Mouse (Mus musculus) layer of hippocampus, adult 9-11 months (tissue): ENCODE data around the gene Vamp2.
"Not testable (repeated sequence)": the region's sequence is repeated elsewhere in the genome, so short reads cannot be mapped to it uniquely, and the experiment has no call there.

Source experiments
- DNase-seq: peaks from one replicate; pipeline ENCODE4 v3.0.0; 2022

Vamp2 gene

DNA sequence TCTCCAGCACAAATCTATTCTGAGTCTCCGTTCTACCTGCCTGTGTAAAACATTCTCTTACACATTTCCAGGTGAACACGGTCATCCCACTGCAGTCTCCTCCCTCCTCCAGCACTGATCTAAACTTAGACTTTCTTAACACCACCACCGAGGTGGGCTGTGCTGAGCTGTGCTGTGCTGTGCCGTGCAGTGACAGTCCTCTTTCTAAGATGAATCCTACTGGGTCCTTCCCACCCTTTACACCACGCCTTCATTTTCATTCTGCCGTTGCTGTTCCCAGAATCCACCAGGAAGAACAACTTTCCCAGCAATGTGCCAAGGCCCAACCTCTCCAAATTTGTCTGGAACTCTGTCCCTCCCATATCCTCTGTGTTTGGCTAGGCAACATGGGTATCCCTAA, 1.9 kb upstream of the Vamp2 start:
- no peak for DNase-seq

DNA sequence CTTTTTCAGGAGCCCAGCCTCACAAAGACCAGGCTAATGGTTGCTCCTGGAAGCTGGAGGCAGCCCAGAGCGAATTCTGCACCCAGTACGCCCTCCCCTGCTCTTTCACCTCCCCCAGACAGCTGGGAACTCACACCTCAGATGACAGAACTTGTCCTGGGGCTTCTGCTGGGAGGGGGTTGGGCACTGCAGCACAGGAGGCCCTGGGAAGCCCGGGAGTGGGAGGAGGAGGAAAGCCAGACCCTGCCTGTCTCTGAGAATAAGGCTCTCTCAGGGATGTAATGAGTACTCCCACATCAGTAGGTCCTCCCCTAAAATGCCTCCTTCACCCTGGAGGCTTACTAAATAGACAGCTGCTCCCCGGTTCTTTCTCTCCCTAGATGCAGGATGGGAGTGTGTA, 1.2 kb upstream of the Vamp2 start:
- no peak for DNase-seq

DNA sequence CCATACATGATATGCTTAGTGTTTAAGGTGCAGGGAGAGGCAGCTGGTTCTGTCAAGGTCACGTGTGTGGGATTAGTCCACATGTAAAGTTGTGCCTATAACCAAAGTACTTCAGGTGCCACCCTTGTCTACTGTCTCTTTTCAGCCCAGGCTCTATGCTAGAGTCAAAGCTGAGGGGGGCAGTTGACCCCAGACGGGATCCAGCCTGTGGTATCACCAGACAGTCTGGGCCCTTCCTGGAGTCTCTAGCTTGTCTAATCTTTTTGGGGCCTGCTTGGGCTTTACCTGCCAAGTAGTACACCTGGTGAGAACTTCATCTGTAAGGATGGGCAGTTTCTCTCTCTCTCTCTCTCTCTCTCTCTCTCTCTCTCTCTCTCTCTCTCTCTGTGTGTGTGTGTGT, 693 bp upstream of the Vamp2 start:
- no peak for DNase-seq

DNA sequence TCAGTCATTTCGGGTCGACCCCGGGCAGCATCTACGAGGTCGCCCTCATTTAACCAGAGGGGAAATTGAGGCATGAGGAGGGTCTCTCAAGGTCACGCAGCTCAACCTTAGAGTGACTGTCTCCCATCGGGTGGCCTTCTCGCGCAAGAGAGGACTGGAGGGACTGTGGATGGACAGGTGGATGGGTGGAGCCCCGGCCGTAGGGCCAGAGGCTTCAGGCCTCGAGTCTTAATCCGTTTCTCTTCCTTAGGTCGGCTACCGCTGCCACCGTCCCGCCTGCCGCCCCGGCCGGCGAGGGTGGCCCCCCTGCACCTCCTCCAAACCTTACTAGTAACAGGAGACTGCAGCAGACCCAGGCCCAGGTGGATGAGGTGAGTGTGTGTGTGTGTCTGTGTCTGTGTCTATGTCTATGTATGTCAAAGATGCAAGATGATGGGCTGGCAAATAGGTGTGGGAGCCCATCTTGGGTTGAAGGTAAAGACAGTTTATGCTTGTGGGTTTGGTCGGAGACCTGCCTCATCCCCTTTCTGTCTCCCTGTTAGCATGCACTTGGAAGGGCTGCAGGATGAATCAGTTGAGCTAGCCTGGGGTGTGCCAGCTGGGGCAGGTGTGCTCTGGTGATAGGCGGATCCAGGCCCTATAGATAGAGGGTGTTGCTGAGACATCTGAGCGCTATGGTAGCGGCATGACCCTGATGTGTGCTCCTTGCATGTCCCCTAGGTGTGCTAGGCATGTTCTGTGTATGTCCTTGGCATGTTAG, 746 bp downstream of the Vamp2 start:
- DNase-seq: no peak

DNA sequence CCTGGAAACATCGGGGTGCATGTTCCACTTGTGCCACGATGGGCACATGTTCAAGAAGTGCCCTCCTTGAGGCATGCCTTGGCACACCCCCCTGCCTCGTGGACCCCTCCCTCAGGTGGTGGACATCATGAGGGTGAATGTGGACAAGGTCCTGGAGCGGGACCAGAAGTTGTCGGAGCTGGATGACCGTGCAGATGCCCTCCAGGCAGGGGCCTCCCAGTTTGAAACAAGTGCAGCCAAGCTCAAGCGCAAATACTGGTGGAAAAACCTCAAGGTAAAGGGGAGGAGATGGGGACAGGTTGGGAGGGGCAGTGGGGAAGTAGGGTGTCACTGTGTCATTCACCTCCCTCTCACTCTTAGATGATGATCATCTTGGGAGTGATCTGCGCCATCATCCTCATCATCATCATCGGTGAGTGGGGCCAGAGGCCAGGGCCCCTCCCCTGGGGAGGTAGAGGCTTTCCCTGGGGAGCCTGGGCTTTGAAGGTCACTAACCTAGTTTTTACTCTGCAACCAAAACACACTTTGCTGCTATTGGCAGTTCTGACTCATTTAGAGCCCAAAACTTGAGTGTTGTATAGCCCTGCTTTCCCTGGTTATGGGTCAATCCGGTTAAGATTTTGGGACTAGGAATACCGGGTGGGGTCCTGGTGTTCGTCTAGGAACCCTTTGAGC, 1.5 kb downstream of the Vamp2 start:
- no peak for DNase-seq

DNA sequence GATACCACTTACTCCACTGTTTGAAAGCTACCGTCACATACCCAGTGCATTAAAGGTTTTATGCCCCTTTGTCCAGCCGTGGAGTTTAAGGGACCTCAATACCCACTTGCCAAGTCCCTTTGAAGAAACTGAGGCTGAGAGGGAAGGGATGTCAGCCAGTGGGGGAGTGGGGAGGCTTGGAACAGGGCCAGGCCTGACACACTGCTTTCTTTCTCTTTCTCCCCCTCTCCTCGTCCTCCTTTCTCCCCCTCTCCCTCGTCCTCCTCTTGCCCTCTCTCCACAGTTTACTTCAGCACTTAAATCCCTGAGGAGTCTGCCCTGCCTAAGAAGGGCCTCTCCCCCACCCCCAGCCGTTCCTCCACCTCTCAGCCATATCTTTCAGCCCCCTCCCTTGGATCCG, 2.1 kb downstream of the Vamp2 start:
- no peak for DNase-seq

DNA sequence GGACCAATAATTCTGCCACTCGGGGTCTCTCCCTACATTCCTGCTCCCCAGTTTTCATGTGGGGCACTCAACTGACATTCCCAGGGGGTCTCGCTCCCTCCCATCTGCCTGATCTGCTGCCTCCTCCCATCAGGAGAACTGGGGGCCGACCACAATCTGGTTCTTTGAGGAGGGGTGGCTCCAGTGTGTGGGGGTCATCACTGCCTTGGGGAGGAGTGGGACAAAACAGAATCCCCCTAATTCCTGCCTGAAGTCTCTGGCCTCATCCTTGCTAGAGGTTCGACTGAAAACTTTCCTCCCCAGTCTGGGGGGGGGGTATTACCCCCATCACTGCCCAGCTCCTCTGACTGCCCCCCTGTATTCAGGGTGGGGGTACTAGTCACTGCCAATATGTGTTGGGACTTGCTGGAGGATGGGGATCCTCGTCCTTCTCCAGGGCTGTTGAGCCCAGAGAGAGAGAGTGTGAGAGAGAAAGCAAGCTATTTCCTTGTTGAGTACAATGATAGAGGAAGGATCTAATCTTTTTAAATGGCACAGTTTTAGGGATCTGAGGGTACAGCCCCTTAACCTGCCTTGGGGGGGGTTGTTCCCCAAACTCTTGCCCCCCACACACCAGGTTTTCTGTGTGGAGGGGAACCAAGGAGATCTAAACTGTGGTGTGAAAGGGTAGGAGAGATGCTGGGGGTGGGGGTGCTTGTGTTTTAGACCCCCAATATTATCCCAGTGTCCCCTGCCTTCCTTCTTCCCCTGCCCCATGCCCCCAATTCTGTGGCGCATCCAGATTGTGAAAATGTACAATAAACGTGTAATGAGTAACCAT, 3.5 kb downstream of the Vamp2 start:
- DNase-seq: no peak

DNA sequence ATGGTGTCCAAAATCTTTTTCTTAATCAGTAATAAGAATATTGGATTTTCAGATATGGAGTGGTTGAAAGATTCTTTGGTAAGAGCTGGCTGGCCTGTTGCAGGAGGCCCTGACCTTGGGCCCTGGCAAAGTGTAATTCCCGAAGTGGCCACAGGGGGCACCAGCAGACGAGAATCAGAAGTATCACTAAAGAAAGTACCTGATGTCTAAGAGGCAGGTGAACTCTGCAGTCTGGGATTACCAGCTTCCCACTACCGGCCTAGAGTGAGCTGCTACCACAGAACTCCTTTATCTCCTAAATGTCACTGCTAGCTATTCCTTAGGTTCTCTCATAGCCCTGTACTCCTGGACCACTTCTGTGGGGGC, 4.1 kb downstream of the Vamp2 start:
- DNase-seq: no peak

DNA sequence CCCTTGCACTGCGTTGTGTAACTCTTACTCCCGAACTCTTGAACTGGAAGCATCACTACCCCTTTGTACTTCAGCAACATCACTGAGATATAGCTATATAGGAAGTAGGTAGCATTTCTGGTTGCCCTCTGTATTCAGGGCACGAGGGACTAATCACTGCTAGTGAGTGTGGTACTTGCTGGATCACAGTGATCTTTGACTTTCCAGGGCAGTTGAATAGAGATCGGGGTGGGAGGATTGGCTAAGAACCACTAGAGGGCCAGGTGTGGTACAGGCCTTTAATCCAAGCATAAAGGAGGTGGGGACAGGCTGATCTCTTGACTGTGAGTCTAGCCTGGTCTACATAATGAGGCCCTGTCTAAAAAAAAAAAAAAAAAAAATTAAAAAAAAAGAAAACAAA, 4.6 kb downstream of the Vamp2 start:
- DNase-seq: no peak

DNA sequence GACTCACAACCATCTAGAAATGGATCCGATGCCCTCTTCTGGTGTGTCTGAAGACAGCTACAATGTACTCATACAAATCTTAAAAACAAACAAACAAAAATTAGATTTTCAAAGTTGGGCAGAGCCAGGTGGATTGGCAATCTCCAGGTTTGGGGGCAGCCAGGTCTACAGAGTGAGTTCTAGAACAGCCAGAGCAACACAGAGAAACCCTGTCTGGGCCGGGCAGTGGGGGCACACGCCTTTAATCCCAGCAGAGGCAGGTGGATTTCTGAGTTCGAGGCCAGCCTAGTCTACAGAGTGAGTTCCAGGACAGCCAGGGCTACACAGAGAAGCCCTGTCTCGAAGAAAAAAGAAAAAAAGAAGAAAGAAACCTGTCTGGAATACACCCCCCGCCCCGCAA, 5.6 kb downstream of the Vamp2 start:
- DNase-seq: not testable (repeated sequence)

DNA sequence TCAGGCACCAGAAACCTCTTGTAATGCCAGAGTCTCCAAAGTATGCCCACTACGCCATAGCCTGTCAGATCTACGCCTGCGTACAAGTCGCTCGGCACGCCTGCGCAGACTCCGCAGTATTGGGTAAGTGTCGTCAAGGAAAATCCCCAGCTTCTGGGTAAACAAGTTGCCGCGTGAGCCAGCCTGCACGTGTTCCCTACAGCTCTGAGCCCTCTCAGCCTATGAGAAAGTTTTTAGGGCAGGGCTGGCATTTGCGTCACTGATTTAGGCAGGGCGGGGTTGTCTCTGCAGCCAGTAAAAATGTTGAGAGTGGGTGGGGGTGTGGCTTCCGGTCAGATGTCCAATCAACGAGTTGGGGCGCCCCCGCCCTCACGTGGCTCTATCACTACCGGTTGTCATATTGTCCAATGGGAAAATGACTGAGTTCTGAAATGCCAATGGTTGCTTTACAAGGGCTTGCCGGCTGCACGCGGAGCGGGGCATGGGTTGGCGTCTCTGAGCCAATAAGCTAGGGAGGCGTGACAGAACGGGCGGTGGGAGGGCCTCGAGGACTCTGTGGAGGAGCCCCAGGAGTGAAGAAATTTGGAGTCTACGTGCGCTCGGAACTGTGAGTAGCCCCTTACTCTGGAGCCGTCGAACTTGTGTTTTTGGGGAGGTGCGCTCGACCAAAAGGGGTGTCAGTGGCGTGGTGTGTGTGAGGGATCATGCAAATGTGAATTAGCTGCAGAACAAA, 6.6 kb downstream of the Vamp2 start, which contains the start of gene Per1:
Gene Per1 (plus strand): TSS at position 521 of the 733 bp plus-strand sequence.
- DNase-seq: peak; percentile 100

DNA sequence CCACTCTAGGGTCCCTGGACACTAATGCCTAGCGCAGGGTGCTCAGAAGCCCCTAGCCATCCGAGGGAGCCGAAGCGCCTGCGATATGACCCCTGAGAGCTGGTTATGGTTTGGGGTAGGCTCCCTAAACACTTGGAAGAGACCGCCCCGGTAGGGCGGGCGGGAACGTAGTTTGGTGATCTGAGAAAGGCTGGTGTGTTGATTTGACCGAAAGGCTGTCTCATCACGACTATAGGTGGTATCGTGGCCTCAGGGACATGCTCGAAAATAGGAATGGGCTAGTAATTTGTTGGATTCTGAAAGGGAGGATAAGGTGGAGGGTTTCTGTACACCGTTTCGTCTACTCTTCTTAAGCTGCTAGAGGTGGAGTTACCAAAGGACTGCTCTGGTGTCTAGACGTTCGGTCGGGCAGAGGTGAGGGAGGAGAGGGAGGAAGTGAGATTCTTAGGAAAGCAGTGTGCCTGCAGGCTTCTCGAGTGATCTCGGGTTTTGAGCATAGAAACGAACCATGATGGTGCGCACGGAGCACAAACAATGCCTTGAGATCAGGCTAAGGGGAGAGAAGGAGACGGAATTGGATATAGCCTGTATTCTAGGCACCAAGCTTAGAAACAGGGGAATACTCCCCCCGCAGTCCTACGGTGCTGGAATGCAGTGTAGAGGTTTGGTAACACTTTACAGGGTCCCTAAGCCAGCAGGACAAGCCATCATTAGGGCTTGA, 7.4 kb downstream of the Vamp2 start:
- DNase-seq: no peak

DNA sequence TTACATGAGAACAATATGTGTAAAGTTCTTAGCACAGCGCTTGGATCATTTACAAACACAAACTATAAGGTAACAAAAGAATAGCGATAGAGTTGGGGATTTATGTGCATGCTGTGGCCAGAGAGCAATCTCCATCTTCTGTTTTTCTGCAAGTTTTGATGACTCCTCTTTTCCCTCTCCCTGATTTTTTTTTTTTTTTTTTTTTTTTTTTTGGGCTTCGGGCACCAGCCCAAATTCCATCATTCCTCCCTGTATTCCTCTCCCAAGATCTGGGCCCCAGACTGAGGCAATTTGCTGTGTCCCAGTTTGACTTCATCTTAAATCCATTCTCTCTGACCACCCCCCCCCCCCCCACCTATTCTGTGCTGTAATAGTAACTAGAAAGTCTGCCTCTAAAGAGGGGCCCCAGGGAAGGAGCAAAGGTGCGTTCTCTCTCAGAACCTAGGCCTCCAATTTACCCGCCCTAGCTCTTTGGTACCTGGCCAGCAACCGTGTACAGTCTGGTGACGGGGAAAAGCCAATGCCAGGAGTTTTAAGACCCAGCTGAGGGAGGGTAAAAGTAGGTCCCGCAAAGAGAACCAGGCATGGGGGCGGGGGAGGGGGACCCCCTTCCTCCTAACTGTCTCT, 8.2 kb downstream of the Vamp2 start:
- DNase-seq: no peak

DNA sequence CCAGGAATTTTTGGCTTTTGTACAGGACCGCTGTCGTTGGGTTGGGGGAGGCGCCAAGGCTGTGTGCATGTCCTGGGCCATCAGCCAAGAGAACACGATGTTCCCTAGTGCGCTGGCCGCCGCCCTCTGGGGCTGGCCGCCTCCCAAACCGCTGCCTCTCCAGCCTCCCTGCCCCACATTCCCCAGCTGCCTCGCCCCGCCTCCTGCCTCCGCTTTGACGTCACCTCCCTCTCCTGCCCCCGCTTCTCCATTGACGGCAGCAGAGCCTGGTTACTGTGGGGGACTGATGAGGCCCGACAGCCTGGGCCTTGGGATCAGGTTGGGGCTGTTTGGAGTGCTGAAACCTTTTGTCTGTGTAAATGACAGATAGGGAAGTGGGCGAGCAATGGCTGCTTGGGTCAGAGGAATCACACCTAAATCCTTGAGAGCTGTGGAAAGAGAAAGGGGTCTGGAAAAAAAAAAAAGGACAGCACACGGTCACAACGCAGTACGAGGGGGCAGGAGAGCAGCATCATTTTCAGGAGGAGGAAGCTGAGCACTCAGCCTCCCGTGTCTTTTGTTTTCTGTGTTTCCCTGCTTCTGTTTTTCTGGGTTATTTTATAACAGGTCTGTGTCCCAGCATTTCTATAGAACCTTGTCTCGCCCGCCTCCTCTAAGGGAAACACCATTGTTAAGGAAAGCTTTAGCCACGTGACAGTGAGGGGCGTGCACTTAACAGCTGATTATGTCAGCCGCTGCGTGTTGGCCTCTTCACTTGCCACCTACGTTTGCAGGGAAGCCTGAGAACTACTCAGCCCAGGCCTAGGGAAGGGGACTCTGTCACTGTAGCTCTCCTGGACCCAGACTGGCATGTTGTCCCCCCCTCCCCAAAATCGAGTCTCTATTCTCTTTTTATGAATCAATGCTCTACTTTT, 9.0 kb downstream of the Vamp2 start:
- peak; percentile 98 for DNase-seq

DNA sequence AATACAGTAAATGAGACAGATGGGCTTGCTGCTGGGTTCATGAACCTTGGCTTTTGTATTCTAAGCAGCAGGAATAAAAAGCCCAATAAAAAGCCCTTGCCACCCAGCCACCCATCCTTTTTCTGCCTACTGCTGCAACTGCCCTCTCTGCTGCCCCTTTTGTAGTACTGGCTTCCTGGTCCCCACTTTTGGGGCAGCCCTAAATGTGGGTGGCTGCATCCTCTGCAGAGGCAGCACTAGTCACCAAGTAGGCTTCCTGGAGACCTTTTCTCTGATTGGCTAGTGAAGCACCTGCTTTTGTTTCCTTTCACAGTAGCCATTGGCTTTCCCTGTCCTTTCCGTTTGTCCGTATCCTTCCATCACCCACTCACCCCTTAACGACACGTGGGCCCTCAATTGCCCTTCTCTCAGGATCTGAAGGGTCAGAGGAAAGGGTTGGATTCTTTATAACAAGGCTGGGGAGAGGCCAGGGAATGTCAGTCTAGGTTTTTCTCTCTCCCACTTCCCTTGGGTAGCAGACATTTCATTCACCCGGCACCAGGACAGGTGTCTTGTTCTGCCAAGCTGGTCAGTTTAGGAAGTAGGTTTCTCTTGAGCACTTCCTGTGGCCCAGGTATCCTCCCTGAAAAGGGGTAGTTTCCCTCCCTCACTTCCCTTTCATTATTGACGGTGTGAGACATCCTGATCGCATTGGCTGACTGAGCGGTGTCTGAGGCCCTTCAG, 9.9 kb downstream of the Vamp2 start:
- no peak for DNase-seq

DNA sequence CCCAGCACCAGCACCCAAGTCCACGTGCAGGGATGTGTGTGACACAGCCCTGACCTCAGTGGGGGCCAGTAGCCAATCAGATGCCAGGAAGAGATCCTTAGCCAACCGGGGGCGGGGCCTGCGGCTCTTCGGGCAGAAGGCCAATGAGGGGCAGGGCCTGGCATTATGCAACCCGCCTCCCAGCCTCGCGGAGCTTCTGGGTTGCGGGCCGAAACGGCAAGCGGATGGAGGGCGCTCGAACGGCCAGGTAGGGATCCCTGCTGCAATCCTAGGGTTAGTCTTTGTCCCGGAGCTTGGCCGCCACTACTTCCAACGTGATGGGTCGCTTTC, 10.4 kb downstream of the Vamp2 start:
- DNase-seq: peak; percentile 97

DNA sequence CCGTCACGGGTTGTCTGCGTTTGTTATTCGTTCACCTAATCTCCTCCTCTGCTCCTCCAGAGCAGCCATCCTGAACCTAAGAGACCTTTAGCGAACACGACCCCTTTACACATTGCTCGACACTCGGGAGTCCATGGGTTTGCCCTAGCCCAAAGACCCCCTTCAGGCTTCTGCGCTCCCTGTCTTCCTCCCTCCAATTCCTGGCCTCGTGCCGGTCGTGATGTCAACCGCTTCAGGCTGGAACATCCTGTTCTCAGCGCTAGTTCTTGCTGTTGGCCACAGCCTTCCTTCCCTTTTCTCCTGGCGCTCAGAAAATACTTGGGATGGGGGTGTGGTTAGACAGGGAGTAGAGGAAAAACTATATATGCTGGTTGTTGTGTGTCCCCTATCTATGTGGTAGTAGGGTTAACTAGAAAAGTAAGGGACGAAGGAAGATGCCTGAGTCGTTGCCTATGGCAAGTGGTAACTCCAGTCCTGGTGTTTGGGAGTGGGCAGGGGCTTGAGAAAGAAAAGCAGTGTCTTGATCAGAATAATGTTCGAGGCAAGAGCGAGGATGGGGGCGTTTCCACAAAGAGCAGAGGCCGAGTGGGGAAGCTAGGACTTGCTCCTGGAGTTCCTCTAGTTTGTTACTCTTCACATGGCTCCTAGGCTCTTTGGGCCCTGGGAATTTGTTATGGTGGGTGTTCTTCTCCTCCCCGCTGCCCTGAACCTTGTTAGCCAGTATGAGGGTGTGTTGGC, 11.1 kb downstream of the Vamp2 start:
- peak; percentile 77 for DNase-seq

DNA sequence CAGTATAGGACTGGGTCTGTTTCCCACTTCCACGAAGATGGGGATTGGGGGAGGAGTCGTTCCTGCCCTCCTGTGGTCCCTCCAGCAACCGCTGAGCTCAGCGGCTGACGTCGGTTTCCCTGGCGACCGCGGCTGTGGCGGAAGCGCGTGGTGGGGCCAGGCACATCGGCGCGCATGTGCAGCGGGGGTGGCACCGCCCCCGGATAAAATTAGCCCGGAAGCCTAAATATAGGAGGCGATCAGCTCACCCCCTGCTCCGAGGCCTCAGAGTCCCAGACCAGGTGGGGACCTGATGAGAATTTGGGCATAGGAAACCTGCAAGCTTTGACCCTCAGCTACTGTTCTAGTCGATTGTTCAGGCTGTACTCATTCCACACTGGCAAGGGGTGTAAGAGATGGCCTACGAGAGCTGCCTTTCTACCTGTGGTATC, 11.6 kb downstream of the Vamp2 start:
- DNase-seq: peak; percentile 96

DNA sequence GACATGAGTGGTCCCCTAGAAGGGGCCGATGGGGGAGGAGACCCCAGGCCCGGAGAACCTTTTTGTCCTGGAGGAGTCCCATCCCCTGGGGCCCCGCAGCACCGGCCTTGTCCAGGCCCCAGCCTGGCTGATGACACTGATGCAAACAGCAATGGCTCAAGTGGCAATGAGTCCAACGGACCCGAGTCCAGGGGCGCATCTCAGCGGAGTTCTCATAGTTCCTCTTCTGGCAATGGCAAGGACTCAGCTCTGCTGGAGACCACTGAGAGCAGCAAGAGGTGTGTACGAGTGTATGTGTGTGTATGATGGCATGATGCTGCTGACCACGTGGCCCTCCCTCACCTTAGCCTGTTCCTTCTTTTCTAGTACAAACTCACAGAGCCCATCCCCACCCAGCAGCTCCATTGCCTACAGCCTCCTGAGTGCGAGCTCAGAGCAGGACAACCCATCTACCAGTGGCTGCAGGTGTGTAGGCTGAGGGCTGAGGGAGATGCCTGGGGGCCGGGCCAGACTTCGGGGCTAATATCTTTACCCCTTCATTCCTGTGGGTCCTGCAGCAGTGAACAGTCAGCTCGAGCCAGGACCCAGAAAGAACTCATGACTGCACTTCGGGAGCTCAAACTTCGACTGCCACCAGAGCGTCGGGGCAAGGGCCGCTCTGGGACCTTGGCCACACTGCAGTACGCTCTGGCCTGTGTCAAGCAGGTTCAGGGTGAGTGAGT, 12.5 kb downstream of the Vamp2 start:
- DNase-seq: no peak
